Mouse (Mus musculus): ENCODE data around the gene Rangap1.
A peak's percentile ranks its signal among the peaks of the same experiment; 100 is the strongest.

Gene Rangap1

GRCm38 (mm10) chr15:81697175-81697574 lies 48.2 kb downstream of the Rangap1 start, which contains the start of gene Chadl:
Gene Chadl, minus strand, starts transcription at chr15:81697287.
- DNase-seq (ENCODE audit: low spot score): no peak

DNA sequence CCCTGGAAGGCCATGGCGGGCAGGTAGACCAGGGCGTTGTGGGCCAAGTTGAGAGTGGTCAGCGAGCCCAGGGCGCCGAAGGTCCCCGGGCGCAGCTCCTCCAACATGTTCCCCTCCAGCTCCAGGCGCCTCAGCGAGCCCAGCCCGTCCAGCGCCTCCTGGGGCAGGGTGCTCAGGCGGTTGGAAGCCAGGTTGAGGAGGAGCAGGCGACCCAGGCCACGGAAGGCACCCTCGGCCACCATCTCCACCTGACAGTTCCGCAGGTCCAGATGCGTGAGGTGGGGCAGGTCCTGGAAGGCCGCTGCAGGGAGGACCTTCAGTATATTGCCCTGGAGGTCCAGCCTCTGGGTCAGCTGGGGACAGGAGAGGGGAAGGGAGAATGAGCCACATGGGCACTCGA lies 50.4 kb downstream of the Rangap1 start:
- DNase-seq (ENCODE audit: low spot score): no peak

GRCm38 (mm10) chr15:81693967-81694881 lies 51.1 kb downstream of the Rangap1 start:
- peak; percentile 95 for DNase-seq (ENCODE audit: low spot score)

DNA sequence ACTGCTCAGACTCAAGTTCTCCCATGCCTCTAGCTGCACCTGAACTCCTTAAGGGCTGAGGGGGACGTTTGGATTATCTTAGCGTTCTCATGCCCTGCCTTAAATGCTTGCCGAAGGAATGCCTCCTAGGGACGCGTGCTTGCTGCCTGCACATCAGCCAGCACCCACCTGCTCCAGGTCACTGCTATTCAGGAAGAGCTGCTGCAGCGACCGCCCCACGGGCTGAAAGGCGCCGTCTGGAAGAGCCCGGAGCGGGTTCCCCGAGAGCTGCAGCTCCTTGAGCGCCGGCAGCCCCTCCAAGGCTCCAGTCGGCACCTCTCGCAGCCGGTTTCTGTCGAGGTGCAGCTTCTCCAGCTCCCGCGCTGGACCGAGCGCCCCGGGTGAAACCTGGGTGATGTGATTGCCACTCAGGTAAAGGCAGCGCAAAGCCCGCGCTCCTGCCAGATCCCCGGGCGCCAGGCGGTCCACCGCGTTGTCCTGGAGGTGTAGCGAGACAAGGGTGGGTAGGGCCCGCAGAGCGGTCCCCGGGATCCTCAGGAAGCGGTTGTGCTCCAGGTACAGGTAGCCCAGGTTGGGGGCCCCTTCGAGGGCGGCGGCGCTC lies 51.9 kb downstream of the Rangap1 start:
- no peak for DNase-seq (ENCODE audit: low spot score)

GRCm38 (mm10) chr15:81680301-81680805 lies 65.0 kb downstream of the Rangap1 start:
- DNase-seq (ENCODE audit: low spot score): no peak

- no peak for DNase-seq (ENCODE audit: low spot score)
Measured at GRCm38 (mm10) chr15:81676637-81677036, 68.7 kb downstream of the Rangap1 start.

DNA sequence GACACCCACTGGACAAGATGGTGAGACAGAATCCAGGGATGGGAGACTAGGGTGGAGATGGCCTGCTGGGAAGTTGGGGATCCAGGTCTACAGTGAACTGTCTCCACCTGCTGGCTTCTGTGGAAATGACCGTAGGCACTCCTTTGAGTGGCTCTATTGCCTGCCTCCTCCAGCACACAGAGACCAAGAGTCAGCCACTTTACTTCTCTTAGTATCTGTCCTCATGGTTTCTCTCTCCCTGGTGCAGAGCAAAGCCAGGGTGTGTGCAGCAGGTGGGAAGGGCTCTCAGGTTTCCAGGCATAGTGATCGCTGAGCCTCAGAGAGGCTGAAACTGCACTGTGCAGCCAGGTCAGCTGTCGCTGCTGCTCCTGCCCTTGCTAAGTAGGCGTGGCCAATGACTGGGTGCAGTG lies 75.1 kb downstream of the Rangap1 start:
- peak; percentile 88 for DNase-seq (ENCODE audit: low spot score)

DNA sequence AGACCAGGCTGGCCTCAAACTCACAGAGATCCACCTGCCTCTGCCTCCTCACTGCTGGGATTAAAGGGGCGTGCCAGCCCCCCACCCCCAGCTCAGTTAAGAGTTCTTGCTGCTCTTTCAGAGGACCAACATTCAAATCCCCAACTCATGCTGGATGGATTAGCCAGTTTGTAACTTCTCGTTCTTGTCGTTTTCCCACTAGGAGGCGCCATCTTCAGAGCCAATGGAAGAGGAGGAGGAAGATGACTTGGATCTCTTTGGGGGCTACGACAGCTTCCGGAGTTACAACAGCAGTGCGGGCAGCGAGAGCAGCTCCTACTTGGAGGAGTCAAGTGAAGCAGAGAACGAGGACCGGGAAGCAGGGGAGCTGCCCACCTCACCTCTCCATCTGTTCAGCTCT lies 78.4 kb downstream of the Rangap1 start:
- DNase-seq (ENCODE audit: low spot score): no peak

- DNase-seq (ENCODE audit: low spot score): peak; percentile 98
Measured at GRCm38 (mm10) chr15:81663697-81664561, 81.4 kb downstream of the Rangap1 start, which contains the start of gene L3mbtl2. Gene L3mbtl2, plus strand, starts transcription at chr15:81663889.

GRCm38 (mm10) chr15:81663281-81663680 lies 82.0 kb downstream of the Rangap1 start:
- no peak for DNase-seq (ENCODE audit: low spot score)

DNA sequence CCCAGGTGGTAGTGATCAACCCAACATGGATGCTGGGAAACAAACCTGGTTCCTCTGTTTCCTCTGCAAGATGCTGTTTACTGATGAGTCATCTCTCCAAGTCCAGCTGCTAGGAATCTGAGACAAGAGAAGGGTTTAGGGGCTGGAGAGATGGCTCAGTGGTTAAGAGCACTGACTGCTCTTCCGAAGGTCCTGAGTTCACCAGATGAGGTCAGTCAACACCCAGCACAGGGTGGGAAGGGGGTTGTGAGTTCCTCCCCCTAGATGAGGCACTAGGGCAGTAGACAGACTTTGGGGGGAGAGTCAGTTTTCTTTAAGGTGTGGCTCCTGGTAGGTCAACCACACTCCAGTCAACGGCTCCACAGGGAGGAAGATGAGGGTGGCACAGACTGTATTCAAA lies 83.6 kb downstream of the Rangap1 start:
- DNase-seq (ENCODE audit: low spot score): no peak

Data from MN1 (cell line).